Mouse (Mus musculus) cerebellum, adult 8-10 months (tissue): Measurements from ENCODE around the gene B4galnt2.

Source experiments
- DNase-seq: peaks from one replicate; pipeline ENCODE4 v3.0.0; 2022

Gene B4galnt2

DNA sequence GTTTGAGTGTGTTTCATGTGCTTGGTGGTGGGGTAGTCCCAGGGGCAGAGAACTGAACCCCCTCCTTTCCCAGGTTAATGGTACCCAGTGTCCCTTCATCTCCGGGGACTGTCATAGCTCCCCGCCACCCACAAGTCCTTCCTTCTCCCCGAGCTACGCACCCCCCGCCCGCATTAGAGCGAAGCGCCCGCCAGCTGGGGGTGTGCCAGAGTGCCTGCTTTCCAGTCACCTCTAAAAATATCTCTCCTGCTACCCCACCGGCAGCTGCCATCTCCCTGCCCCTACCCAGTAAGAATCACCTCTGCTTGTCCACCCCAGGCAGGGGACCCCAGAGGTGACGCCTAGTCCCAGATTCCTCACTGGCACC lies 89.8 kb downstream of the B4galnt2 start:
- DNase-seq, result peak; percentile 72

DNA sequence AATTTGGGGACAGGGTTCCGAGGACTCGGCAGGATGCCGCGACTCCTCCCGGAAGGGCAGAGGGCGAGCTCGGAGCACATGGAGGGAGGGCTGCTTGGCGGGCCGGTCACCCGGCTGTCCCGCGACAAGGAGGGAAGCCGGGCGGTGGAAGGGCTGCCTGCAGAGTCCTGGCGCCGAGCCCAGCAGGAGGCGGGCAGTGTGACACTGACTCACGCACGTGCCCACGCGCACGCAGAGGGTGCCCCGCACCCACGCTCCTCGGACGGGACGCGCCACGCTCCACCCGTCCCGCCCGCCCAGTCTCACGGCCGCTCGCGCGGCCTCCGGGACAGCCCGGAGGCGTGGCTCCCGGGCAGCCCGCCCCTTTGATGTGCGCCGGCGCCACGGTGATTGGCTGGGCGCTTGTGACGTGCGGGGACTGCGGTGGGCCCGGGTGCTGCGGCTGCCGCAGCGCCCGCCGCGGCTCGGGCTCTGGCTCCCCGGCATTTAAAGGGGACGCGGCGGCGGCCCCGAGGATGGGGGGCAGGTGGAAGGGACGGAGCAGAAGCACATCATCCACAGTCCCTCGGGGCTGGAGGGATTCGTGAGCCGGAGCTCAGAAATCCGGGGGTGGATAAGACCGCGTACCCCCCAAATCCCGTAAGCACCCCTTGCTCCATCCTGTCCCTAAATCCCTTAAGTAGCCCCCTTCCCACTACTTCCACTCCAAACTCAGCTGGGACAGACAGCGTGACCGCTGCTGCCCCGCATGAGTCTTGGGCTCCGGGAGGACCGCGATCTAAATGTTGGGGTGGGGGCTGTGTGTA lies 90.4 kb downstream of the B4galnt2 start, which contains the start of gene Phospho1:
Gene Phospho1 (plus strand): TSS at position 429 of the 806 bp plus-strand sequence.
- peak; percentile 90 for DNase-seq

DNA sequence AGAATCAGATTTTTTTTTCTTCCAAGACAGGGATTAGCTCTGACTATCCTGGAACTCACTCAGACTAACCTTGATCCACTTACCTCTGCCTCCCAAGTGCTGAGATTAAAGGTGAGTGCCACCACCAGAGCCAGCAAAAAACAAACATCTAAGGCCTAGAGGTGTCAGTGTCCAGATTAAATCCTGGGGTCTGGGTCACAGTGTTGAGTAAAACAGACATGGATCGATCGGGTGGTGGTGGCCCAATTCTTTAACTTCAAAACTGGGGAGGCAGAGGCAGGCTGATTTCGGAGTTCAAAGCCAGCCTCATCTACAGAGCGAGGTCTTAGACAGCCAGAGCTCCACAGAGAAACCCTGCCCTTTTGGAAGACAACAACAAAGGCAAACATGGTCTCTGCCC lies 92.3 kb downstream of the B4galnt2 start:
- DNase-seq, result no peak

DNA sequence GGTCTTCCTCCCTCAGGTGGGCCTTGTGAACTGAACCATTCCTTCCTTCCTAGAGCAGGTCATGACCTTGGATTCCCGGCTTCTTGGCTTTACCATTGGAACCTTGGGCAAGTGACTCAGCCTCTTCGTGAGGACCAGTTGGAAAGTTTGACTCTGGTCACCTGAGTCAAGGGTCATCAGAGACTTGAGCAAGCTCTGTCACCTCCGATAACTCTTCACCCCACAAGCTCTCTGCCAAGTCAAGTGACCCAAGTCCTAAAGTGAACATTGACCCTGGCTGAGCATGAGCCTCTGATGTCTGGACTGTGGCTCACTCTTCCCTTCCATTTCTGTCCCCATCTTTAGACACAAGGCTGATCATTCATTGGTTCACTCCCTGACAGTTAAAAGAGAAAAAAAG lies 93.2 kb downstream of the B4galnt2 start:
- DNase-seq, result no peak

DNA sequence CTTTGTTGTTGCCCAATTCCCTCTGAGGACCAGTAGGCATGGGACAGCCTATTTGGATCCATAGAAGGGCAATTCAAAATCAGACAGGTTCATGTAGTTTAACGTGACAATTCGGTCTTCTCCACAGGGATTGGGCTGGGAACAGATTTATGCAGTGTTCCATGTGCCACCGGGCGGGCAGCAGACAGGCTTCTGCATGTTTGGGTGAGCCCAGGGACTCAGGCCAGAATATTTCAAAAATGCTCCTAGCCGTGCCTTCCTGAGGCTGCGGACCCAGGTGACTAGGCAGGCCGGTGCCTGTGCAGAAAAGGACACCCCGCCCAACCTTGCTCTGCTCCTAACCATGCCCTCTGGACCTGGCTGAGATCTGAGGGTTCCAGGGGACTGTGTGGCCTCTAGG lies 95.6 kb downstream of the B4galnt2 start:
- DNase-seq, result no peak
